Mouse (Mus musculus): Measurements from ENCODE around the gene Atp2c1.

The Atp2c1 gene

DNA sequence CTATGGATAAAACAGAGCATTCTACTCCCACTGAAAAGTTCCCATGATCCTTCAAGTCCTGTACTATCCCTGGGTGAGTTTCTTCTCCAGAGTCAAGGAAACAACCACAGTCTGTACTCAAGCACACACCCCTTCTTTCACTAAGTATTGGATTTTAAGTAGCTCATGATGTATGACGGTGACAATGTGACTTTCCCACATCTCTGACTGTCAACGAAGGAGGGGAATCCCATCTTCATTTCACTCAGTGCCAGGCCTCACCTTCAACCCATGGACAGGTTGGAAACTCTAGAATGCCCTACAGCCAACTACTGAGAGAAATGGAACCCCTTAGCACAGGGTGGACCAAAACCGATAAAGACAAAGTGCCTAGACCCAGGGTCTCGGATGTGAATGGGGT lies 160.9 kb downstream of the Atp2c1 start:
- DNase-seq (ENCODE audit: low read depth, low spot score), result no peak

- no peak for DNase-seq (ENCODE audit: low read depth, low spot score)
Measured at GRCm38 (mm10) chr9:105363520-105364231, 163.4 kb downstream of the Atp2c1 start.

- no peak for DNase-seq (ENCODE audit: low read depth, low spot score)
Measured at GRCm38 (mm10) chr9:105362181-105362580, 164.9 kb downstream of the Atp2c1 start.
